Mouse (Mus musculus): ENCODE results near the gene Mrpl20.

Gene Mrpl20

GRCm38 (mm10) chr4:155859318-155859717 is 56.6 kb downstream of the Mrpl20 start:
- H3K4me3 ChIP-seq (replicated peaks; ENCODE audit: low read length) = no peak overlapping the region
- no peak for TF ChIP-seq CTCF (conservative IDR thresholded peaks at IDR 0.05; ENCODE audit: low read length)
- TF ChIP-seq NANOG (IDR thresholded peaks at IDR 0.05; ENCODE audit: borderline replicate concordance, low read length) = no peak
- no peak for TF ChIP-seq POU5F1 (IDR thresholded peaks at IDR 0.05; ENCODE audit: borderline replicate concordance, low read length)
- no peaks in the 10 kb centered on the region for H3K9me3 ChIP-seq (ENCODE audit: low read length)
- peaks cover 25% of the 10 kb centered on the region for H3K4me1 ChIP-seq (replicated peaks; ENCODE audit: low read depth, low read length)
- H3K27me3 ChIP-seq (ENCODE audit: insufficient read depth, low read length) = no peaks in the 10 kb centered on the region
- H3K36me3 ChIP-seq (ENCODE audit: insufficient read depth, low read length) = peaks cover 72% of the 10 kb centered on the region

Measured in E14TG2a.4 (cell line).